Mouse (Mus musculus) kidney, adult 2 months (tissue): ENCODE results near the gene Gm47283. TPM values are rescaled to one million over a fixed set of nuclear protein-coding genes. Genes with fewer than 3 reads are reported as not detected.
"Not testable (repeated sequence)": the region's sequence is repeated elsewhere in the genome, so short reads cannot be mapped to it uniquely, and the experiment has no call there.

Experiments
- DNase-seq: peaks from one replicate; pipeline ENCODE4 v3.0.0; 2021
- H3K27ac ChIP-seq: fragments of 200-500 bp; 2 replicates; pipeline ENCODE4 v1.5.1; 2012; ENCODE audit warnings: low read depth, low read length, control low read depth, inconsistent platforms; ENCODE audit not compliant: insufficient read depth
- H3K27me3 ChIP-seq: fragments of 200-500 bp; replicated peaks from 2 replicates; pipeline ENCODE4 v1.6.1; 2012; ENCODE audit warnings: mild to moderate bottlenecking, moderate library complexity, low read length, inconsistent platforms; ENCODE audit not compliant: control insufficient read depth, insufficient read depth
- H3K36me3 ChIP-seq: fragments of 200-500 bp; 2 replicates; pipeline ENCODE4 v1.6.1; 2012; ENCODE audit warnings: mild to moderate bottlenecking, moderate library complexity, low read length, inconsistent platforms; ENCODE audit not compliant: control insufficient read depth, insufficient read depth
- H3K4me1 ChIP-seq: fragments of 200-500 bp; 2 replicates; pipeline ENCODE4 v1.6.1; 2011; ENCODE audit warnings: low read length; ENCODE audit not compliant: control insufficient read depth, insufficient read depth
- H3K4me3 ChIP-seq: fragments of 200-500 bp; 2 replicates; pipeline ENCODE4 v1.5.1; 2011; ENCODE audit warnings: mild to moderate bottlenecking, low read depth, low read length, control low read depth; ENCODE audit not compliant: insufficient read depth
- CTCF ChIP-seq: fragments of 200-500 bp; conservative IDR thresholded peaks from 2 replicates; pipeline ENCODE4 v1.5.1; 2011; ENCODE audit warnings: low read depth, mild to moderate bottlenecking, control low read depth, low read length, moderate library complexity, mixed read lengths; ENCODE audit not compliant: insufficient read depth, insufficient read length
- POLR2A ChIP-seq: fragments of 200-500 bp; IDR thresholded peaks from one replicate; pipeline ENCODE4 v1.6.1; 2011; ENCODE audit warnings: low read depth, low read length, control low read depth
- WGBS: fragments of 180-500 bp; shearing (Covaris S2); methylation state at CpG from one replicate; pipeline ENCODE4 v1.1.7; 2018; 5-methylcytosine and 5-hydroxymethylcytosine counted together
- polyA plus RNA-seq: library from polyadenylated mRNA; depleted of rRNA; stranded (reverse); fragments of >200 nt; gene quantifications from 2 replicates; pipeline ENCODE4 v1.2.3, GENCODE M21; 2012; rRNA removed

Gene Gm47283
- not detected in 2 replicates for polyA plus RNA-seq

- not testable (repeated sequence) for H3K36me3 ChIP-seq, DNase-seq, H3K27ac ChIP-seq, H3K4me1 ChIP-seq, H3K27me3 ChIP-seq, H3K4me3 ChIP-seq
- no CpG with 5 or more reads among the region's 48 CpGs for WGBS
Measured at GRCm38 (mm10) chrY:90784438-90784837, at the start of gene Gm47283. Gene Gm47283 (plus strand): TSS chrY:90784738.

GRCm38 (mm10) chrY:90735181-90735895 lies 49.2 kb upstream of the Gm47283 start:
- peaks cover 14% of the 10 kb centered on the region; the same call in 1 of the 2 replicates for H3K36me3 ChIP-seq
- 79% methylated on average over 5 of the region's 5 CpGs for WGBS
- not testable (repeated sequence) for H3K27ac ChIP-seq, H3K4me3 ChIP-seq, DNase-seq, H3K27me3 ChIP-seq, H3K4me1 ChIP-seq

- not testable (repeated sequence) for H3K27me3 ChIP-seq, H3K4me1 ChIP-seq, DNase-seq, H3K27ac ChIP-seq, H3K4me3 ChIP-seq
- H3K36me3 ChIP-seq = peaks cover 15% of the 10 kb centered on the region; the same call in 1 of the 2 replicates
- WGBS = 80% methylated on average over 6 of the region's 9 CpGs
Measured at GRCm38 (mm10) chrY:90736217-90737000, 48.1 kb upstream of the Gm47283 start.

GRCm38 (mm10) chrY:90737606-90738430 lies 46.7 kb upstream of the Gm47283 start:
- Histone ChIP-seq H3K27me3 (no peaks in the 10 kb centered on the region), H3K36me3 (peaks cover 15% of the 10 kb centered on the region; the same call in 1 of the 2 replicates), H3K4me1 (no peaks in the 10 kb centered on the region), H3K27ac (no peak overlapping the region), H3K4me3 (no peak overlapping the region)
- WGBS = 56% methylated on average over 4 of the region's 7 CpGs
- DNase-seq = no peak
- TF ChIP-seq POLR2A (no peak), CTCF (no peak)

- WGBS = 83% methylated on average over 1 of the region's 1 CpGs
- H3K27ac ChIP-seq = no peak overlapping the region
- no peaks in the 10 kb centered on the region for H3K4me1 ChIP-seq
- no peak overlapping the region for H3K4me3 ChIP-seq
- DNase-seq = peak; percentile 10
- no peak for TF ChIP-seq POLR2A
- no peak for TF ChIP-seq CTCF
- H3K36me3 ChIP-seq = peaks cover 15% of the 10 kb centered on the region; the same call in 1 of the 2 replicates
- H3K27me3 ChIP-seq = no peaks in the 10 kb centered on the region
Measured at GRCm38 (mm10) chrY:90738431-90738680, 46.2 kb upstream of the Gm47283 start.

GRCm38 (mm10) chrY:90738841-90739530 lies 45.6 kb upstream of the Gm47283 start:
- not testable (repeated sequence) for H3K4me1 ChIP-seq, H3K4me3 ChIP-seq, H3K27me3 ChIP-seq, H3K27ac ChIP-seq
- 75% methylated on average over 28 of the region's 28 CpGs for WGBS
- peaks cover 15% of the 10 kb centered on the region; the same call in 1 of the 2 replicates for H3K36me3 ChIP-seq
- DNase-seq = peak; percentile 40

- not testable (repeated sequence) for DNase-seq, H3K27me3 ChIP-seq, H3K4me1 ChIP-seq, H3K27ac ChIP-seq, H3K4me3 ChIP-seq
- WGBS = 49% methylated on average over 11 of the region's 11 CpGs
- peaks cover 17% of the 10 kb centered on the region; the same call in 1 of the 2 replicates for H3K36me3 ChIP-seq
Measured at GRCm38 (mm10) chrY:90739531-90740012, 45.0 kb upstream of the Gm47283 start.
